Mouse (Mus musculus) cerebellum, adult 2 months (tissue): ENCODE measurements around the gene Pnn.

Source experiments
- CTCF ChIP-seq: fragments of 200-500 bp; IDR thresholded peaks from 2 replicates; pipeline ENCODE4 v1.5.1; 2011; ENCODE audit warnings: low read depth, mild to moderate bottlenecking, control low read depth, low read length, moderate library complexity, borderline replicate concordance; ENCODE audit not compliant: insufficient read depth
- POLR2A ChIP-seq: fragments of 200-500 bp; IDR thresholded peaks from 2 replicates; pipeline ENCODE4 v1.6.1; 2011; ENCODE audit warnings: low read length, control low read depth, borderline replicate concordance; ENCODE audit not compliant: insufficient read depth

GRCm38 (mm10) chr12:59104771-59105170 is 38.1 kb downstream of the Pnn start:
- TF ChIP-seq CTCF = no peak
- no peak for TF ChIP-seq POLR2A
